In the genomic region with DNA sequence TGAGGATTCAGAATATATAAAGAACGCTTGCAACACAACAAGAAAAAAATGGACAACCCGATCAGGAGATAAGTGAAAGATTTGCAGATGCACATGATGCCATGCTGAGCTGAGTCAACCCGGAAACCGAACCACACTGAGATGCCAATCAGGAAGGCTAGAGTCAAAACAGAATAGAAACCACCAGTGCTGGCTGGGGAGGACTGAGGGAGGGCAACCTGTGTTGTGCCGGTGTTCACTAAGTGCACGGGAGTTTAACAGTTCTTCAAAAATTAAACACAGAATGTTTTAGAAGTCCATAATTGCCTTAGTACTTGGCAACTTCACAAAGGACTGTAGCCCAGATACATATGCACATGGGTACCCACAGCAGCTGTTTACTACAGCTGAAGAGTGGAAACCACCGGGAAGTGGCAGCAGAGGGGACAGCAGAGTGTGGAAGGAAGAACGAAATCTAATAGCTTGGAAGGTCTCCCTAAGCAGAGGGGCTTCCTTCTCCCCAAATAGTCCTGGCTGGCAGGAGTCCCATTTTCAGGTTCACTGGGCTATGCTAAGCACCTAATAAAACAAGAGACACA, we compare ENCODE assay signal across 11 mouse cellular contexts. TPM values are rescaled to one million over a fixed set of nuclear protein-coding genes. Genes with fewer than 3 reads are reported as not detected.
DNase-seq lines count a peak whose midpoint lies in the region; ATAC-seq and TF ChIP-seq lines count a peak whose summit lies in the region.
"Had no signal": no experiment of that assay in that cellular context is flagged by ENCODE, and none has a peak within 500 bp of the region (broad histone marks: within the 10 kb centered on the region; RNA-seq: fewer than 3 reads in every experiment).

No protein-coding gene starts in this region.

- no peak overlapping the region for H3K4me3 ChIP-seq in lung, postnatal 0 days (ENCODE audit: low read depth, low read length)
- no peak overlapping the region for H3K4me3 ChIP-seq in limb, embryonic 15.5 days
- no peak overlapping the region for H3K4me3 ChIP-seq in intestine, embryonic 15.5 days (replicated peaks)
- H3K4me3 ChIP-seq: midbrain, embryonic 15.5 days had no signal

- H3K27me3 ChIP-seq in lung, postnatal 0 days (replicated peaks; ENCODE audit: insufficient read depth, low read length) = no peaks in the 10 kb centered on the region
- H3K27me3 ChIP-seq in limb, embryonic 15.5 days = no peaks in the 10 kb centered on the region
- H3K27me3 ChIP-seq in intestine, embryonic 15.5 days (replicated peaks) = no peaks in the 10 kb centered on the region
- H3K27me3 ChIP-seq: midbrain, embryonic 15.5 days had no signal

- no peak overlapping the region for H3K9ac ChIP-seq in lung, postnatal 0 days (replicated peaks; ENCODE audit: low read depth)
- H3K9ac ChIP-seq in limb, embryonic 15.5 days = no peak overlapping the region
- H3K9ac ChIP-seq in intestine, embryonic 15.5 days = no peak overlapping the region
- H3K9ac ChIP-seq: midbrain, embryonic 15.5 days had no signal

- H3K36me3 ChIP-seq in lung, postnatal 0 days (ENCODE audit: insufficient read depth, low read length) = peaks cover 7% of the 10 kb centered on the region
- peaks cover 68% of the 10 kb centered on the region for H3K36me3 ChIP-seq in limb, embryonic 15.5 days
- H3K36me3 ChIP-seq in intestine, embryonic 15.5 days = peaks cover 16% of the 10 kb centered on the region

- TF ChIP-seq EP300 in lung, postnatal 0 days (IDR thresholded peaks at IDR 0.05) = no peak

- H3K4me1 ChIP-seq in lung, postnatal 0 days (ENCODE audit: insufficient read depth, low read depth, low read length) = peaks cover 11% of the 10 kb centered on the region; the same call in 1 of the 2 replicates
- H3K4me1 ChIP-seq in limb, embryonic 15.5 days = peaks cover 14% of the 10 kb centered on the region
- 0 out of 2 replicates have a peak, but pooled peaks cover 6% of the 10 kb centered on the region for H3K4me1 ChIP-seq in intestine, embryonic 15.5 days (replicated peaks)
- H3K4me1 ChIP-seq: midbrain, embryonic 15.5 days had no signal

- ATAC-seq in lung, postnatal 0 days = no peak
- no peak for ATAC-seq in limb, embryonic 15.5 days (ENCODE audit: insufficient number of reproducible peaks, low FRiP score, low TSS enrichment, low read depth)
- ATAC-seq in intestine, embryonic 15.5 days = no peak
- ATAC-seq: midbrain, embryonic 15.5 days had no signal

- H3K27ac ChIP-seq in lung, postnatal 0 days (ENCODE audit: low read length) = peak overlapping the region; percentile 32
- peak overlapping the region; percentile 28; the same call in 1 of the 2 replicates for H3K27ac ChIP-seq in limb, embryonic 15.5 days
- no peak overlapping the region for H3K27ac ChIP-seq in intestine, embryonic 15.5 days
- H3K27ac ChIP-seq: midbrain, embryonic 15.5 days had no signal

- DNase-seq in lung, postnatal 0 days (ENCODE audit: low spot score) = no peak
- DNase-seq in lung, postnatal 14 days = no peak
- DNase-seq in T-cell, adult 2 months (ENCODE audit: low spot score) = peak; percentile 67
- peak; percentile 43 for DNase-seq in thymus, postnatal 14 days
- DNase-seq in gastrocnemius, postnatal 36 days = no peak
- DNase-seq in frontal cortex, postnatal 36 days (ENCODE audit: low spot score in 2 of 2) = no peak
- DNase-seq: gastrocnemius, postnatal 14 days had no signal

- H3K4me2 ChIP-seq in lung, postnatal 0 days (replicated peaks; ENCODE audit: low read depth, low read length) = no peak overlapping the region
- no peak overlapping the region for H3K4me2 ChIP-seq in limb, embryonic 15.5 days
- no peak overlapping the region for H3K4me2 ChIP-seq in intestine, embryonic 15.5 days (replicated peaks)
- H3K4me2 ChIP-seq: midbrain, embryonic 15.5 days had no signal

- no peaks in the 10 kb centered on the region for H3K9me3 ChIP-seq in lung, postnatal 0 days (ENCODE audit: low read length)
- H3K9me3 ChIP-seq in limb, embryonic 15.5 days = no peaks in the 10 kb centered on the region
- H3K9me3 ChIP-seq in intestine, embryonic 15.5 days = no peaks in the 10 kb centered on the region
- H3K9me3 ChIP-seq: midbrain, embryonic 15.5 days had no signal

- 62% methylated on average over 8 of the region's 8 CpGs for WGBS in lung, postnatal 0 days
- WGBS in limb, embryonic 15.5 days = 61% methylated on average over 8 of the region's 8 CpGs
- 80% methylated on average over 8 of the region's 8 CpGs for WGBS in intestine, embryonic 15.5 days

- no peak for TF ChIP-seq CTCF in lung, postnatal 0 days (IDR thresholded peaks at IDR 0.05)

- intact Hi-C loops in gastrocnemius, postnatal 36 days (cut with DNase I) = no loop called here

RNA-seq across cellular contexts. Expression of gene Tnfrsf23, which starts 27.2 kb away (rescaled TPM):
- polyA plus RNA-seq in lung, postnatal 0 days (2015; fragmentation: Nextera tagmentation; extraction: Ambion mirVana) = 2.2 and 3.0 TPM in 2 replicates
- 5.0 and 7.3 TPM in 2 replicates for polyA plus RNA-seq in limb, embryonic 15.5 days (2015; fragmentation: Nextera tagmentation; extraction: Ambion mirVana)
- polyA plus RNA-seq in intestine, embryonic 15.5 days (2015; fragmentation: Nextera tagmentation; extraction: Ambion mirVana) = 0.69 and 1.2 TPM in 2 replicates
- 1 to 10 TPM; 2.7 to 3.3 TPM for total RNA-seq in gastrocnemius, postnatal 36 days (2021)

RNA-seq across cellular contexts. Expression of gene Osbpl5, which starts 43.9 kb away (rescaled TPM):
- 47.6 and 56.8 TPM in 2 replicates for polyA plus RNA-seq in lung, postnatal 0 days (2015; fragmentation: Nextera tagmentation; extraction: Ambion mirVana)
- polyA plus RNA-seq in limb, embryonic 15.5 days (2015; fragmentation: Nextera tagmentation; extraction: Ambion mirVana) = 63.2 and 66.8 TPM in 2 replicates
- 25.6 and 25.9 TPM in 2 replicates for polyA plus RNA-seq in intestine, embryonic 15.5 days (2015; fragmentation: Nextera tagmentation; extraction: Ambion mirVana)
- total RNA-seq in gastrocnemius, postnatal 36 days (2021) = 10 to 100 TPM; 14.6 to 15.2 TPM

RNA-seq across cellular contexts. Expression of gene Mrgprg, which starts 53.9 kb away (rescaled TPM):
- not detected in 2 replicates for polyA plus RNA-seq in lung, postnatal 0 days (2015; fragmentation: Nextera tagmentation; extraction: Ambion mirVana)
- not detected in 2 replicates for polyA plus RNA-seq in limb, embryonic 15.5 days (2015; fragmentation: Nextera tagmentation; extraction: Ambion mirVana)
- not detected in 2 replicates for polyA plus RNA-seq in intestine, embryonic 15.5 days (2015; fragmentation: Nextera tagmentation; extraction: Ambion mirVana)
- not detected for total RNA-seq in gastrocnemius, postnatal 36 days (2021)
- total RNA-seq: gastrocnemius, postnatal 14 days; heart, postnatal 25 days had no signal
- polyA plus RNA-seq: midbrain, embryonic 15.5 days had no signal

Comparison
In these comparisons a context has a peak if more than half of its experiments do, and no peak if none do; other contexts are left out.
1. DNase-seq: peak in T-cell, adult 2 months (single experiment) and thymus, postnatal 14 days (single experiment); none in lung, postnatal 0 days (single experiment), lung, postnatal 14 days (single experiment), gastrocnemius, postnatal 36 days (0 of 2) and frontal cortex, postnatal 36 days (0 of 2).